Mouse (Mus musculus) liver, embryonic 14.5 days (tissue): ENCODE results near the gene Habp4. TPM values are rescaled to one million over a fixed set of nuclear protein-coding genes. Genes with fewer than 3 reads are reported as not detected.

Source experiments
- ATAC-seq: fragments of 200-750 bp; cut with Nextera tagmentation; 2 replicates; pipeline ENCODE4 v1.8.0; 2017; ENCODE audit warnings: moderate number of reproducible peaks, mild to moderate bottlenecking, moderate library complexity; ENCODE audit not compliant: insufficient read depth
- DNase-seq, 3 experiments: peaks; one replicate each; pipeline ENCODE4 v3.0.0-alpha.2; 2012 to 2013; ENCODE audit warnings: low read depth in 3 of 3, low spot score in 3 of 3
- H3K27ac ChIP-seq: fragments of 300-500 bp; sonication (generic); 2 replicates; pipeline ENCODE4 v1.5.1; 2014; ENCODE audit warnings: moderate library complexity, mild to moderate bottlenecking, control low read depth, inconsistent platforms
- H3K27me3 ChIP-seq: fragments of 300-500 bp; sonication (generic); 2 replicates; pipeline ENCODE4 v1.6.1; 2014; ENCODE audit warnings: mild to moderate bottlenecking, low read length, moderate library complexity; ENCODE audit not compliant: control insufficient read depth, insufficient read depth
- H3K36me3 ChIP-seq: fragments of 300-500 bp; sonication (generic); replicated peaks from 2 replicates; pipeline ENCODE4 v1.6.1; 2014; ENCODE audit warnings: low read depth; ENCODE audit not compliant: control insufficient read depth, insufficient read depth
- H3K4me1 ChIP-seq, 2 experiments: fragments of 200-500 bp in 1 of 2; fragments of 300-500 bp in 1 of 2; sonication (generic) in 1 of 2; replicated peaks; 2 replicates each; pipeline ENCODE4 v1.6.1; 2012 to 2014; ENCODE audit warnings: antibody characterized with exemption in 1 of 2, inconsistent platforms in 1 of 2, low read length in 1 of 2; ENCODE audit not compliant: control insufficient read depth in 2 of 2, insufficient read depth in 2 of 2
- H3K4me2 ChIP-seq: fragments of 300-500 bp; sonication (generic); 2 replicates; pipeline ENCODE4 v1.6.1; 2014; ENCODE audit warnings: low read depth, mild to moderate bottlenecking, control low read depth, moderate library complexity
- H3K4me3 ChIP-seq, 2 experiments: fragments of 200-500 bp in 1 of 2; fragments of 300-500 bp in 1 of 2; sonication (generic) in 1 of 2; 2 replicates each; pipeline ENCODE4 v1.5.1; 2012 to 2014; ENCODE audit warnings: low read depth in 2 of 2, low read length in 2 of 2, mild to moderate bottlenecking in 2 of 2, control low read depth in 1 of 2, inconsistent platforms in 1 of 2, moderate library complexity in 1 of 2; ENCODE audit not compliant: insufficient read depth in 1 of 2
- H3K9ac ChIP-seq: fragments of 300-500 bp; sonication (generic); replicated peaks from 2 replicates; pipeline ENCODE4 v1.6.1; 2014; ENCODE audit warnings: mild to moderate bottlenecking, control low read depth, moderate library complexity
- H3K9me3 ChIP-seq: fragments of 300-500 bp; sonication (generic); 2 replicates; pipeline ENCODE4 v1.6.1; 2016; ENCODE audit warnings: low read length, mixed read lengths; ENCODE audit not compliant: control insufficient read depth
- CTCF ChIP-seq: IDR thresholded peaks from 2 replicates; pipeline ENCODE4 v1.5.1; 2016; ENCODE audit warnings: antibody characterized with exemption, low read depth, control low read depth
- EP300 ChIP-seq: IDR thresholded peaks from 2 replicates; pipeline ENCODE4 v1.6.1; 2016; ENCODE audit warnings: antibody characterized with exemption, low read depth
- WGBS: fragments of 180-500 bp; shearing (Covaris S2); extraction: QIAGEN DNeasy Blood & Tissue Kit; methylation state at CpG from one replicate; pipeline ENCODE4 v1.1.7; 2014; ENCODE audit not compliant: insufficient replicate concordance; 5-methylcytosine and 5-hydroxymethylcytosine counted together
- polyA plus RNA-seq, 2 experiments: library from polyadenylated mRNA; depleted of rRNA in 1 of 2; stranded (reverse) in 1 of 2; unstranded in 1 of 2; fragments of >200 nt; fragmentation: Nextera tagmentation in 1 of 2; extraction: Ambion mirVana in 1 of 2; gene quantifications; 2 replicates each; pipeline versions ENCODE4 v1.2.1 to v1.2.3; 2012 to 2014

Habp4 gene
- polyA plus RNA-seq, 2 experiments, result 7.7 to 10.3 TPM

DNA sequence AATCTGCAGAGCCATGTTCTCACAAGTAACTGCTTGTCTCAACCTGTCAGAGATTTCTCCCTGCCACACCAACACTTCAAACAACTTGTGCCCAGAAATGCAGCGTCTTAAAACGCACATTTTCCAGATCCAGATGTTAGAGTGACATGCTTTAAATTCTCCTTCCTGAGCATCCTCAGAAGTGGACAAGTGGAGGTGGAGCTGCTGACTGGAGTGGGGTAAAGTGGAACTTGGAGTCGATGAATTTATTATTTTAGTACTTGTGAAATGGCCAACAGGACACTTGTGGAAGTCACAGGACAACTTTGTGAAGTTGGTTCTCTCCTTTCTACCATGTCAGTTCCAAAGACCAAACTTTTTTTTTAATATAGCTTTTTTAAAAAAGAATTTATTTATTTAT, 64.1 kb downstream of the Habp4 start:
- Histone ChIP-seq H3K4me3 (no peak overlapping the region), H3K9me3 (no peaks in the 10 kb centered on the region), H3K4me1 (no peaks in the 10 kb centered on the region), H3K27me3 (no peaks in the 10 kb centered on the region), H3K4me2 (no peak overlapping the region), H3K9ac (no peak overlapping the region), H3K27ac (no peak overlapping the region), H3K36me3 (no peaks in the 10 kb centered on the region)
- WGBS, result 76% methylated on average over 3 of the region's 3 CpGs
- no peak for TF ChIP-seq CTCF
- no peak for TF ChIP-seq EP300
- no peak for DNase-seq
- ATAC-seq, result no peak

DNA sequence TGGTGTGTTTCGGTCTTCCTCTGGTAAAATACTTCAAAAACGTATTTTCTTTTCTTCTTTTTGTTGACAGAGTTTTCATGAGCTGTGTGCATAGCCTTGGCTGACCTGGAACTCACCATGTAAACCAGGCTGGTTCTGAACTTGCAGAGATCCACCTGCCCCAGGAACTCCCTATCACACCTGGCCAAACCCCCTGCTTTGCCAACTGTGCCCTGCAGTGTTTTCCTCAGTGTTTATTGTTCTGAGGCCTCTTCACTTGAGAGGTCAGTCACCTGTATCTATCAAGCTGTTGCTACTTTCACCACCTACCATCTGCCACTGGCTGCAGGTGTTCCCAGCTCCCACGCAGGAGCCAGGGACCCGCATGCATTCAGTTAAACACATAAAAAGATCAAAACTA, 65.1 kb downstream of the Habp4 start:
- H3K9me3 ChIP-seq, result no peaks in the 10 kb centered on the region
- ATAC-seq (no peak), DNase-seq (no peak)
- TF ChIP-seq CTCF (no peak), EP300 (no peak)
- H3K9ac ChIP-seq, result no peak overlapping the region
- no peaks in the 10 kb centered on the region for H3K27me3 ChIP-seq
- H3K4me3 ChIP-seq, result no peak overlapping the region
- 71% methylated on average over 4 of the region's 4 CpGs for WGBS
- no peak overlapping the region for H3K27ac ChIP-seq
- no peak overlapping the region for H3K4me2 ChIP-seq
- H3K4me1 ChIP-seq, result no peaks in the 10 kb centered on the region
- no peaks in the 10 kb centered on the region for H3K36me3 ChIP-seq

DNA sequence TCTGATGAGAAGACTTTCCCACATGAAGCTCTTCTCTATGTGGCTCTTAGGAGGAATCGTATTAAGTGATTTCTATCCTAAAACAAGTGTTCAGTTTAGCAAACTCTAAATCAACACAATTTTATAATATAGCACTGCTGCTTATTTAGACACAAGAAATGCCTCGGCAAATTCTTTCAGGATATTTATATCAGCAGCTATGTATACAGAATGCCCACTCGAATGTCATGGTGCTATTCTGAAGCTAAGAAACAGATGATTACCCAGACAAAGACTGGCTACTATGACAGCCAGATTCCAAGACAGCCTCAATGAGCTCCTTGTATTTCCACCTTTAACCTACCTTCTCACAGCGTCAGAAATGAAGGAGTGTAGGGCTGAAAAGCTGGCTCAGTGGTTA, 71.5 kb downstream of the Habp4 start:
- Histone ChIP-seq H3K27me3 (no peaks in the 10 kb centered on the region), H3K4me1 (peaks cover 9 to 17% of the 10 kb centered on the region in 2 experiments), H3K36me3 (no peaks in the 10 kb centered on the region), H3K9ac (no peak overlapping the region), H3K9me3 (no peaks in the 10 kb centered on the region), H3K4me2 (no peak overlapping the region), H3K4me3 (no peak overlapping the region), H3K27ac (no peak overlapping the region)
- 66% methylated on average over 4 of the region's 4 CpGs for WGBS
- ATAC-seq (no peak), DNase-seq (no peak)
- TF ChIP-seq EP300, result no peak
- no peak for TF ChIP-seq CTCF

DNA sequence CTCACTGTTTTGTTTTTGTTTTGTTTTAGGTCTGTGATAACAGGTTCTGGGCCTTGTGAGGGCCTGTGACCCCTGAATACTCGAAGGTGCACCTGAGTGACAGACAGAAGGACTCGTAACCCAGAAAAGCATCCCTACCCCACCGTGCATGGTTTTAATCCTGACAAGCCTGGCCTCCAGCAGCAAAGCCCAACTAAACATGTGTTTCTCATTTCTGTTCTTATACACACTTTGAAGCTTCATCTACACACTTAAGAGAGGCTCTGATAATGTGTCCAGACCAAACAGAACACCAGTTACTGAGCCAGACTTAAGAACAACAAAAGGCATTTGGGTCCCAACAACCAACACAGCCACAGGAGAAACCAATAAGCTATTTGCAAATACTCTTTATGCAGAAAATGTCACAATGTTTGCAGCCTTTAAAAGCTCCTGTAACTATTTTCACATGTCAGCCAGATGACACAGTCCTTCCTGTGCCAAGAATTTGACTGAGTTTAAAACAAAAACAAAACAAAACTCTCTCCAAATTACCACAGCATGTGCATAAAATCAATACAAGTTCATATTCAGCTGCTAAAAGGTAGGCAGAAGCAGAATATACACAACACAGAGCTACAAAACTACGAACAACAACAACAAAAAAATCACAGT, 73.6 kb downstream of the Habp4 start:
- 63% methylated on average over 4 of the region's 4 CpGs for WGBS
- peaks cover 9 to 19% of the 10 kb centered on the region in 2 experiments for H3K4me1 ChIP-seq
- H3K9me3 ChIP-seq, result no peaks in the 10 kb centered on the region
- TF ChIP-seq CTCF, result no peak
- TF ChIP-seq EP300, result no peak
- DNase-seq (no peak), ATAC-seq (no peak)
- H3K9ac ChIP-seq, result no peak overlapping the region
- no peak overlapping the region for H3K27ac ChIP-seq
- H3K36me3 ChIP-seq, result no peaks in the 10 kb centered on the region
- H3K4me2 ChIP-seq, result no peak overlapping the region
- no peak overlapping the region for H3K4me3 ChIP-seq
- no peaks in the 10 kb centered on the region for H3K27me3 ChIP-seq

DNA sequence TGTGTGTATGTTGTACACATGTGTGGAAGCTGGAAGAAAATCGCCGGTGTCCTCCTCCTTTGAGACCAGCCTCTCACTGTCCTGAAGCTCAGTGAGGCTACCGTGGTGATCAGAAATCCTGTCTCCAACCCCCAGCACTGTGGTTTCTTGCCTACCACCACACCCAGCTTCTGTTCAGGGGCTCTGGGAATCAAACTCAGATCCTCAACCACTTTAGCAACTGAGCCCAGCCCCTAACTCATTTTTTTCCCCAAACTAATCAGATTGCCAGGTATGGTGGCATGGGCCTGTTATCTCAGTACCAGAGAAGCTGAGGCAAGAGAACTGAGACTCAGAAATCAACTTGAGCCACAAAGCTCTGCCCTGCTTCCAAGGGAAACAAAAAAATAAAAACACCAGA, 74.2 kb downstream of the Habp4 start:
- ATAC-seq (no peak), DNase-seq (no peak)
- no peak overlapping the region for H3K4me2 ChIP-seq
- no peaks in the 10 kb centered on the region for H3K36me3 ChIP-seq
- no peak overlapping the region for H3K4me3 ChIP-seq
- WGBS, result 45% methylated on average over 3 of the region's 3 CpGs
- H3K27ac ChIP-seq, result no peak overlapping the region
- H3K9me3 ChIP-seq, result no peaks in the 10 kb centered on the region
- peaks cover 9 to 19% of the 10 kb centered on the region in 2 experiments for H3K4me1 ChIP-seq
- no peak overlapping the region for H3K9ac ChIP-seq
- TF ChIP-seq EP300, result no peak
- TF ChIP-seq CTCF, result no peak
- no peaks in the 10 kb centered on the region for H3K27me3 ChIP-seq

Other genes starting within 250 kb of the Habp4 start
- gene Hsd17b3, start 72.6 kb upstream of the Habp4 start, polyA plus RNA-seq (2012; rRNA removed), result not detected in 2 replicates
- not detected in 2 replicates for gene Hsd17b3, start 72.6 kb upstream of the Habp4 start, polyA plus RNA-seq (2014; fragmentation: Nextera tagmentation; extraction: Ambion mirVana)
- gene Slc35d2, start 32.5 kb upstream of the Habp4 start, polyA plus RNA-seq (2012; rRNA removed), result 3.3 and 3.7 TPM in 2 replicates
- 6.7 and 7.2 TPM in 2 replicates for gene Slc35d2, start 32.5 kb upstream of the Habp4 start, polyA plus RNA-seq (2014; fragmentation: Nextera tagmentation; extraction: Ambion mirVana)
- 11.7 and 15.2 TPM in 2 replicates for gene Zfp367, start 8.6 kb upstream of the Habp4 start, polyA plus RNA-seq (2012; rRNA removed)
- gene Zfp367, start 8.6 kb upstream of the Habp4 start, polyA plus RNA-seq (2014; fragmentation: Nextera tagmentation; extraction: Ambion mirVana), result 23.5 and 26.5 TPM in 2 replicates
- 3.4 and 4.1 TPM in 2 replicates for gene Cdc14b, start 113.5 kb downstream of the Habp4 start, polyA plus RNA-seq (2012; rRNA removed)
- gene Cdc14b, start 113.5 kb downstream of the Habp4 start, polyA plus RNA-seq (2014; fragmentation: Nextera tagmentation; extraction: Ambion mirVana), result 5.6 and 8.9 TPM in 2 replicates
- gene Aaed1, start 150.9 kb downstream of the Habp4 start, polyA plus RNA-seq (2012; rRNA removed), result 4.3 and 7.0 TPM in 2 replicates
- 14.9 and 15.0 TPM in 2 replicates for gene Aaed1, start 150.9 kb downstream of the Habp4 start, polyA plus RNA-seq (2014; fragmentation: Nextera tagmentation; extraction: Ambion mirVana)
- gene Ctsl, start 209.1 kb downstream of the Habp4 start, polyA plus RNA-seq (2012; rRNA removed), result 62.5 and 82.2 TPM in 2 replicates
- 135 and 161 TPM in 2 replicates for gene Ctsl, start 209.1 kb downstream of the Habp4 start, polyA plus RNA-seq (2014; fragmentation: Nextera tagmentation; extraction: Ambion mirVana)